Mouse (Mus musculus) left cerebral cortex, postnatal 14 days (tissue): ENCODE results near the gene En2. TPM values are rescaled to one million over a fixed set of nuclear protein-coding genes. Genes with fewer than 3 reads are reported as not detected.

Experiments
- DNase-seq, 2 experiments: peaks; one replicate each; pipeline ENCODE4 v3.0.0; 2021 to 2022; ENCODE audit warnings: low spot score in 2 of 2, mixed read lengths in 1 of 2
- intact Hi-C: fragments of 180-260 bp; cut with DNase I; formaldehyde crosslinking; loops from one replicate; pipeline ENCODE4 v1.15.1; 2025
- long read RNA-seq, 2 experiments: library from polyadenylated mRNA; stranded (forward); transcript quantifications; one replicate each; pipeline ENCODE4 v2.0.0; 2021
- total RNA-seq, 2 experiments: library from RNA; stranded (reverse); gene quantifications; 2 replicates each; pipeline ENCODE4 v1.2.3; 2021

Gene En2
- total RNA-seq = under 1 TPM; 0.13 to 0.44 TPM
- long read RNA-seq, experiment 1, partial matches to known transcripts = 0 of 1 reads
- long read RNA-seq, experiment 1, other reads (novel, unspliced or antisense) = 0 of 1 reads
- long read RNA-seq, experiment 2 = 0 reads

GRCm38 (mm10) chr5:28165358-28166255 is at the start of gene En2:
TSS of gene En2 (plus strand) at chr5:28165694.
- intact Hi-C loops = loop anchor here (5.0 kb wide), 1 partner anchor 1307 kb away; no protein-coding TSS in a partner anchor
- DNase-seq = no peak

- DNase-seq = no peak
- intact Hi-C loops = no loop called here
These were observed 48.1 kb upstream of the En2 start for GRCm38 (mm10) chr5:28117251-28117880.

GRCm38 (mm10) chr5:28117882-28118530 is 47.5 kb upstream of the En2 start:
- no peak for DNase-seq
- intact Hi-C loops = no loop called here

- DNase-seq = no peak
These were observed 47.0 kb upstream of the En2 start for GRCm38 (mm10) chr5:28118531-28118925.

GRCm38 (mm10) chr5:28119576-28119975 is 45.9 kb upstream of the En2 start:
- intact Hi-C loops = no loop called here
- no peak for DNase-seq

More at GRCm38 (mm10) chr5:28118531-28118925, 47.0 kb upstream of the En2 start:
- intact Hi-C loops = no loop called here

- intact Hi-C loops = no loop called here
- DNase-seq = peak; percentile 20 to 25
These were observed 42.7 kb upstream of the En2 start for GRCm38 (mm10) chr5:28122491-28123454.

GRCm38 (mm10) chr5:28123455-28123825 is 42.1 kb upstream of the En2 start:
- intact Hi-C loops = no loop called here
- no peak for DNase-seq

- no peak for DNase-seq
- intact Hi-C loops = loop anchor here (2.0 kb wide), 1 partner anchor 44 kb away; no protein-coding TSS in a partner anchor
These were observed 40.9 kb upstream of the En2 start for GRCm38 (mm10) chr5:28124321-28125230.

- no peak for DNase-seq
- intact Hi-C loops = no loop called here
These were observed 36.6 kb upstream of the En2 start for GRCm38 (mm10) chr5:28128851-28129250.

GRCm38 (mm10) chr5:28132231-28132630 is 33.3 kb upstream of the En2 start:
- DNase-seq = no peak
- intact Hi-C loops = no loop called here

GRCm38 (mm10) chr5:28136438-28136837 is 29.1 kb upstream of the En2 start:
- DNase-seq = no peak
- intact Hi-C loops = no loop called here

GRCm38 (mm10) chr5:28144555-28144954 is 20.9 kb upstream of the En2 start:
- no peak for DNase-seq
- intact Hi-C loops = no loop called here

- intact Hi-C loops = no loop called here
- no peak for DNase-seq
These were observed 19.5 kb upstream of the En2 start for GRCm38 (mm10) chr5:28146018-28146417.

GRCm38 (mm10) chr5:28148473-28148872 is 17.0 kb upstream of the En2 start:
- DNase-seq = no peak
- intact Hi-C loops = no loop called here

GRCm38 (mm10) chr5:28149436-28149835 is 16.1 kb upstream of the En2 start:
- no peak for DNase-seq
- intact Hi-C loops = no loop called here

- intact Hi-C loops = no loop called here
- DNase-seq = no peak
These were observed 8.3 kb upstream of the En2 start for GRCm38 (mm10) chr5:28157044-28157730.

- no peak for DNase-seq
- intact Hi-C loops = no loop called here
These were observed 7.7 kb upstream of the En2 start for GRCm38 (mm10) chr5:28157781-28158180.
